Mouse (Mus musculus) neutrophil, adult 5-6 weeks (primary cell): ENCODE data around the gene Syna. TPM values are rescaled to one million over a fixed set of nuclear protein-coding genes. Genes with fewer than 3 reads are reported as not detected.

Experiments used
- total RNA-seq: library from RNA; stranded (forward); fragments of 200-1000 nt; gene quantifications from 2 replicates; pipeline ENCODE4 v1.2.3, GENCODE M21; 2017

The Syna gene
- total RNA-seq, 1 experiment from 2014 or later = not detected

Other genes starting within 250 kb of the Syna start
- 36.2 and 37.6 TPM in 2 replicates for gene Gtf2i, start 245.4 kb downstream of the Syna start, total RNA-seq
- not detected in 2 replicates for gene Gtf2ird1, start 103.5 kb downstream of the Syna start, total RNA-seq
- 10.4 and 28.0 TPM in 2 replicates for gene Clip2, start 7.7 kb downstream of the Syna start, total RNA-seq
- 70.5 and 76.5 TPM in 2 replicates for gene Rfc2, start 21.2 kb upstream of the Syna start, total RNA-seq
- 170 and 179 TPM in 2 replicates for gene Lat2, start 54.9 kb upstream of the Syna start, total RNA-seq
- 196 and 215 TPM in 2 replicates for gene Eif4h, start 79.3 kb upstream of the Syna start, total RNA-seq
- gene Limk1, start 128.4 kb upstream of the Syna start, total RNA-seq = 5.4 and 6.3 TPM in 2 replicates
- not detected in 2 replicates for gene Eln, start 187.2 kb upstream of the Syna start, total RNA-seq